ENCODE assay signal across 8 mouse cellular contexts in genomic region chr10:117417470-117417767, GRCm38 (mm10). TPM values are rescaled to one million over a fixed set of nuclear protein-coding genes. Genes with fewer than 3 reads are reported as not detected.
DNase-seq lines count a peak whose midpoint lies in the region; ATAC-seq and TF ChIP-seq lines count a peak whose summit lies in the region.

No protein-coding gene starts in this region.

- H3K36me3 ChIP-seq in G1E (replicated peaks): no peaks in the 10 kb centered on the region
- no peaks in the 10 kb centered on the region for H3K36me3 ChIP-seq in heart, postnatal 0 days (replicated peaks; ENCODE audit: control insufficient read depth, insufficient read depth, low read length)
- H3K36me3 ChIP-seq in lung, postnatal 0 days (ENCODE audit: insufficient read depth, low read length): no peaks in the 10 kb centered on the region

- DNase-seq in embryo, embryonic 10 days (ENCODE audit: low spot score): peak; percentile 22
- DNase-seq in embryo, embryonic 11 days: no peak
- no peak for DNase-seq in G1E (ENCODE audit: low spot score)
- no peak for DNase-seq in heart, postnatal 0 days (ENCODE audit: low spot score)
- peak; percentile 52 for DNase-seq in lung, postnatal 0 days (ENCODE audit: low spot score)
- peak; percentile 69 to 73 for DNase-seq in spleen, postnatal 36 days (ENCODE audit: low spot score in 2 of 2)
- no peak for DNase-seq in adrenal gland, adult (ENCODE audit: inconsistent age in 2 of 2, low spot score in 1 of 2)
- no peak for DNase-seq in frontal cortex, adult 2 months (ENCODE audit: extremely low spot score in 1 of 2, low spot score in 1 of 2)

- 0 out of 2 replicates have a peak, but pooled peaks have one; percentile 28 for ATAC-seq in G1E (ENCODE audit: extremely low read depth, insufficient number of reproducible peaks, low FRiP score, poor library complexity, severe bottlenecking)
- ATAC-seq in heart, postnatal 0 days (ENCODE audit: insufficient read depth, low read depth): peak; percentile 62; the same call in 1 of the 2 replicates
- ATAC-seq in lung, postnatal 0 days: peak; percentile 76

- no peak for TF ChIP-seq CTCF in G1E (IDR thresholded peaks at IDR 0.05; ENCODE audit: low read depth, low read length)
- TF ChIP-seq CTCF in heart, postnatal 0 days (IDR thresholded peaks at IDR 0.05; ENCODE audit: low read depth): no peak
- no peak for TF ChIP-seq CTCF in lung, postnatal 0 days (IDR thresholded peaks at IDR 0.05)

- 36% methylated on average over 9 of the region's 9 CpGs for WGBS in heart, postnatal 0 days
- WGBS in lung, postnatal 0 days: 32% methylated on average over 9 of the region's 9 CpGs

- no peak overlapping the region for H3K9ac ChIP-seq in heart, postnatal 0 days (replicated peaks; ENCODE audit: low read depth, low read length)
- no peak overlapping the region for H3K9ac ChIP-seq in lung, postnatal 0 days (replicated peaks; ENCODE audit: low read depth)

- no peaks in the 10 kb centered on the region for H3K4me1 ChIP-seq in G1E (ENCODE audit: insufficient read depth, low read depth, low read length)
- H3K4me1 ChIP-seq in heart, postnatal 0 days (ENCODE audit: control insufficient read depth, insufficient read depth): peaks cover 17% of the 10 kb centered on the region
- H3K4me1 ChIP-seq in lung, postnatal 0 days (ENCODE audit: insufficient read depth, low read depth, low read length): 0 out of 2 replicates have a peak, but pooled peaks cover 2% of the 10 kb centered on the region

- no peak overlapping the region for H3K27ac ChIP-seq in heart, postnatal 0 days (ENCODE audit: low read depth)
- no peak overlapping the region for H3K27ac ChIP-seq in lung, postnatal 0 days (ENCODE audit: low read length)

- H3K27me3 ChIP-seq in G1E (ENCODE audit: insufficient read depth, low read length): peaks cover 7% of the 10 kb centered on the region
- no peaks in the 10 kb centered on the region for H3K27me3 ChIP-seq in heart, postnatal 0 days (ENCODE audit: control insufficient read depth, insufficient read depth, low read length)
- no peaks in the 10 kb centered on the region for H3K27me3 ChIP-seq in lung, postnatal 0 days (replicated peaks; ENCODE audit: insufficient read depth, low read length)

- no peaks in the 10 kb centered on the region for H3K9me3 ChIP-seq in G1E (replicated peaks)
- H3K9me3 ChIP-seq in heart, postnatal 0 days (replicated peaks; ENCODE audit: control insufficient read depth, low read length): no peaks in the 10 kb centered on the region
- no peaks in the 10 kb centered on the region for H3K9me3 ChIP-seq in lung, postnatal 0 days (ENCODE audit: low read length)

- no peak for TF ChIP-seq EP300 in heart, postnatal 0 days (IDR thresholded peaks at IDR 0.05; ENCODE audit: low read depth)
- TF ChIP-seq EP300 in lung, postnatal 0 days (IDR thresholded peaks at IDR 0.05): no peak

- H3K4me2 ChIP-seq in heart, postnatal 0 days (ENCODE audit: low read depth, low read length): peak overlapping the region; percentile 66
- H3K4me2 ChIP-seq in lung, postnatal 0 days (replicated peaks; ENCODE audit: low read depth, low read length): peak overlapping the region; percentile 53

- no peak overlapping the region for H3K4me3 ChIP-seq in G1E (ENCODE audit: low read depth, low read length)
- peak overlapping the region; percentile 40 for H3K4me3 ChIP-seq in heart, postnatal 0 days (ENCODE audit: low read depth, low read length)
- H3K4me3 ChIP-seq in lung, postnatal 0 days (ENCODE audit: low read depth, low read length): no peak overlapping the region

RNA-seq across cellular contexts. Expression of gene Cpsf6, which starts 37.6 kb away (rescaled TPM):
- total RNA-seq in G1E (2014; fragmentation: Nextera tagmentation): 232 and 244 TPM in 2 replicates
- total RNA-seq in G1E (2017): 142 and 177 TPM in 2 replicates
- polyA plus RNA-seq in G1E (2012): 285 and 393 TPM in 2 replicates
- 57.8 and 82.3 TPM in 2 replicates for total RNA-seq in heart, postnatal 0 days (2014; rRNA removed; ENCODE audit: low replicate concordance)
- 53.2 and 55.7 TPM in 2 replicates for polyA plus RNA-seq in heart, postnatal 0 days (2015; fragmentation: Nextera tagmentation; extraction: Ambion mirVana)
- polyA plus RNA-seq in lung, postnatal 0 days (2015; fragmentation: Nextera tagmentation; extraction: Ambion mirVana): 61.0 and 67.6 TPM in 2 replicates
- polyA plus RNA-seq in frontal cortex, adult 2 months (2012; rRNA removed): 64.5 and 68.6 TPM in 2 replicates

Comparison
In these comparisons a context has a peak if more than half of its experiments do, and no peak if none do; other contexts are left out.
1. DNase-seq: peak in embryo, embryonic 10 days (single experiment), lung, postnatal 0 days (single experiment) and spleen, postnatal 36 days (2 of 2); none in embryo, embryonic 11 days (single experiment), G1E (single experiment), heart, postnatal 0 days (single experiment), adrenal gland, adult (0 of 2) and frontal cortex, adult 2 months (0 of 2).
2. Peak in every context shown above with its lines, with median percentiles within 50 percentile points of each other: ATAC-seq.